Mouse (Mus musculus) cerebellum, adult 9-10 months (tissue): Measurements from ENCODE around the gene Cpt1b.

Experiments used
- DNase-seq: peaks from one replicate; pipeline ENCODE4 v3.0.0; 2022

Gene Cpt1b

GRCm38 (mm10) chr15:89425711-89426121, at the start of gene Cpt1b:
Cpt1b (minus strand) TSS chr15:89425863.
- no peak for DNase-seq

GRCm38 (mm10) chr15:89475293-89475600, 49.6 kb upstream of the Cpt1b start:
- DNase-seq = no peak

- DNase-seq = peak; percentile 65
These were observed 49.1 kb upstream of the Cpt1b start for GRCm38 (mm10) chr15:89474596-89475292.

GRCm38 (mm10) chr15:89473921-89474320, 48.3 kb upstream of the Cpt1b start:
- peak; percentile 43 for DNase-seq

GRCm38 (mm10) chr15:89473370-89473769, 47.7 kb upstream of the Cpt1b start:
- DNase-seq = peak; percentile 49

- peak; percentile 15 for DNase-seq
These were observed 45.8 kb upstream of the Cpt1b start for GRCm38 (mm10) chr15:89471476-89471875.

- peak; percentile 82 for DNase-seq
These were observed 42.9 kb upstream of the Cpt1b start for GRCm38 (mm10) chr15:89468577-89468976.

- DNase-seq = peak; percentile 50
These were observed 39.4 kb upstream of the Cpt1b start for GRCm38 (mm10) chr15:89465052-89465451.

GRCm38 (mm10) chr15:89463334-89464235, 37.9 kb upstream of the Cpt1b start:
- peak; percentile 55 for DNase-seq

- peak; percentile 28 for DNase-seq
These were observed 36.5 kb upstream of the Cpt1b start for GRCm38 (mm10) chr15:89462176-89462575.

GRCm38 (mm10) chr15:89461321-89461720, 35.7 kb upstream of the Cpt1b start:
- peak; percentile 44 for DNase-seq

- peak; percentile 69 for DNase-seq
These were observed 34.6 kb upstream of the Cpt1b start for GRCm38 (mm10) chr15:89460298-89460697.

GRCm38 (mm10) chr15:89459821-89460220, 34.2 kb upstream of the Cpt1b start:
- peak; percentile 49 for DNase-seq

- DNase-seq = no peak
These were observed 33.3 kb upstream of the Cpt1b start for GRCm38 (mm10) chr15:89458942-89459341.

- peak; percentile 52 for DNase-seq
These were observed 30.0 kb upstream of the Cpt1b start for GRCm38 (mm10) chr15:89455642-89456041.

- DNase-seq = no peak
These were observed 29.2 kb upstream of the Cpt1b start for GRCm38 (mm10) chr15:89454857-89455256.

GRCm38 (mm10) chr15:89453865-89454478, 28.3 kb upstream of the Cpt1b start, which contains the start of gene Mapk8ip2:
Mapk8ip2 (plus strand) TSS chr15:89453913.
- DNase-seq = peak; percentile 83

GRCm38 (mm10) chr15:89452906-89453864, 27.5 kb upstream of the Cpt1b start:
- DNase-seq = peak; percentile 46

- peak; percentile 46 for DNase-seq
These were observed 16.9 kb upstream of the Cpt1b start for GRCm38 (mm10) chr15:89442486-89443070.

GRCm38 (mm10) chr15:89435878-89436277, 10.2 kb upstream of the Cpt1b start:
- DNase-seq = no peak

- no peak for DNase-seq
These were observed 8.5 kb upstream of the Cpt1b start for GRCm38 (mm10) chr15:89434136-89434535.

GRCm38 (mm10) chr15:89432946-89433345, 7.3 kb upstream of the Cpt1b start:
- DNase-seq = peak; percentile 79
